Mouse (Mus musculus) left cerebral cortex, adult 9 months (tissue): Measurements from ENCODE around the gene Gm17324.
A peak's percentile ranks its signal among the peaks of the same experiment; 100 is the strongest.
"Not testable (repeated sequence)": the region's sequence is repeated elsewhere in the genome, so short reads cannot be mapped to it uniquely, and the experiment has no call there.

ENCODE experiments used
- DNase-seq, 2 experiments: peaks; one replicate each; pipeline ENCODE4 v3.0.0; 2022; ENCODE audit warnings: low spot score in 2 of 2

Gm17324 gene

DNA sequence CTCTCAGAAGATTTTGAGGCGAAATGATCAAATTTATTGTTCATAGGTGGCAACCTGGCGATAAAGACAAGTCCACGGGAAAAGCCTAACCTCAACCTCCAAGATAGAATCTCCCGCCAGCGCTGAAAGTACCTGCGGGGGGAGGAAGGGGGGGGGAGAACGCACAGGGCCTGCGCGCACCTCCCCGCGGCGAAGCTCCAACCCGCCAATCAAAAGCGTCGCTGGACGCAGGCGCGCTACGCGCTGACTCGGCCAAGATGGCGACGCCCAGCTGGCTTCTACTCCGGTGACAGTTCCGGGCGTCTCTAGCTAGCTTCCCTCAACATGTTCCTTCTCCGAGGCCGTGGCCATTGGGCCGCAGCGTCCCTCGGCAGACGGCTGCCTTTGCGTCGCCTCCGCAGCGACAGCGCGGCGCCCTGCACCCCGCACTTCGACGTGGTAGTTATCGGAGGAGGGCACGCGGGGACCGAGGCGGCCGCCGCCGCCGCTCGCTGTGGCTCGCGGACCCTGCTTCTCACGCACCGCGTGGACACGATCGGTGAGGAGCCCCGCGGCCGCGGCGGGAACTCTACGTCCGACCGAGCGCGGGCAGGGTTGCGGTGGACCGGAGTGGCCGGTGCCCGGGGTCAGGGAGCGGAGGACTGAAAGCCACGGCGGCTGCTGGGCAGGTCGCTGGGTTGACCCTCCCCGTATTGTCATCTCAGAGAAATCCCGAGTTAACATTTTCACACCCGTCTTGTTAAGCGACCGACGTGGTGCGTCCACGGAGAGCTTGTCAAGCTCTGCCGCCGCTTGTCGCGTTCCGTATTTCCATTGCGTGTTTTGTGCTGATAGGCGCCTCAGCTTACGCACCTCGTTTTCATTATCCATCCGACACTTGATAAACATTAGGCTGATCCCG lies at the start of gene Gm17324, which contains the start of gene Mto1:
Gm17324 (minus strand) TSS at position 814 of the 901 bp plus-strand sequence.
Mto1 (plus strand) TSS at position 236 of the 901 bp plus-strand sequence.
- DNase-seq = peak; percentile 44 to 83

DNA sequence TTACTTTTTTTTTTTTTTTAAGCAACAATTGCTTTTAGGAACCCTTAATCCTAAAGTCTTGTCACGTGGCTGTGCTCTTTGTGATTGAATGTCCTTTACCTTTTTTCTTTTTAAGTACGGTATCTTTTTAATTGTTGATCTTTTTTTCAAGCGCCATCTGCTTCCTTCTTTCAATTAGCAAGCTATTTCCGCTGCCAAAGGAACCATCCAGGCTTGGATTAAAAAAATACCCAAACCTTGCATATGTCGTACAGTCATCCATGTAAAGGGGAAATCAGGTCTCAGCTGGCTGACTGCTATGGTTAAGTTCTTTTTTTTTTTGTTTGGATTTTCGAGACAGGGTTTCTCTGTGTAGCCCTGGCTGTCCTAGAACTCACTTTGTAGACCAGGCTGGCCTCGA lies 44.6 kb upstream of the Gm17324 start:
- no peak for DNase-seq

DNA sequence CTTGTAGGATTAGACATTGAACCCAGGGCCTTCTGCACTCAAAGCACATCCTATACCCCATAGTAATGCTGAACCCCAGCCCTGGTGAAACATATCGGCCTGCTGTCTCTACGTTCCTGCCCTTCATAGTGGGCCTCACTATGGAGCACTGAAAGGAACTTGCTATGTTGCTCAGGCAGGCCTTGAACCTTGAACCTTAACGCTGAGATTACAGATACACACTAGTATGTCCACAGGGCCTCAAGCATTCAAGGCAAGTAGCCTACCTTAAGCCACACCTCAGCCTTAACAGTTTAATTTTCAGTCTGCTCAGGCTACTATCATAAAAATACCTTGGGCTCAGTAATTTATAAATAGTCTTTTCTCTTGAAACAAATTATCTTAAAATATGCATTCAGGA lies 43.7 kb upstream of the Gm17324 start:
- no peak for DNase-seq

DNA sequence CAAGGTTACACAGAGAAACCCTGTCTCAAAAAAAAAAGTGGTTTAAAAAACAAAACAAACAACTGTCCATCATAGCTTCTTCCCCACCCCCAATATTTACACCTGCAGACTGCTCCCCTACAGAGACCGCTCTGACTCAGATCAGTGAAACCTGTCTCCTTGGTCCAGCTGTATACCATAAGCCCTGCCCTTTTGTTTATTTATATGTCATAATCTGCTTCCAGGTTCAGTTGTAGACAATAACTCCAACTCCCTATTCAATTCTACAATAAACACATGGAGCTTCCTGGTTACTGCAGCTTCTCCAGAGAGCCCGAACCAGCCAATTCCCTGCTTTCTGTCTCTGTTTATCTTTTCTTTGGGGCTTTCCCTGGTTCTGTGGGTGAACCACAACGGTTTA lies 42.6 kb upstream of the Gm17324 start:
- no peak for DNase-seq

DNA sequence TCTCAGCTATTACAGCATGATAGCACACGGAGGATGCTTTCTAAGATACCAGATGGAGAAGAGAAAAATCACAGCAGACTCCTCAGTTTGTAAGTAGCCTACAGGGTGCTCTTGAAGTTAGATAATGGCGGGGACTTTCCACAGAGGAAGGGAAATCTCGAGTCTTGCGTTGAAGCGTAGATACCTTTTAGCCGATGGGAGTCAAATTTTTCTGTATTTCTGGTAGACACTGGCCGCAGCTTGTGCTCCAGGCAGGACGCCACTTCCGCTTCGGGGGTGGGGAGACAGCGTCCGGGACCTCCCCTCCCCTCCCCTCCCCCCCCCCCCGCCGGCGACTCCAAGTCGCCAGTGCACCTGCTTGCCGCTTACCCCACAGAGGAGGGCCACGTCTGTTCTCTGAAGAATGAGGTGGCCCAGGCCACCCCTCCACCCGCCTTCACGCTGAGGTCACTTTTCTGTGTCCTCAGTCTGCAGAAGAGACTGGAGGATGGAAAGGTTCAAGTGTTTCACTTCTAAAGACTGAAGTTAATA lies 40.4 kb upstream of the Gm17324 start, which contains the start of gene Eef1a1:
Eef1a1 (minus strand) TSS at position 262 of the 531 bp plus-strand sequence.
- peak in 1 of 2 experiments; percentile 28 for DNase-seq

DNA sequence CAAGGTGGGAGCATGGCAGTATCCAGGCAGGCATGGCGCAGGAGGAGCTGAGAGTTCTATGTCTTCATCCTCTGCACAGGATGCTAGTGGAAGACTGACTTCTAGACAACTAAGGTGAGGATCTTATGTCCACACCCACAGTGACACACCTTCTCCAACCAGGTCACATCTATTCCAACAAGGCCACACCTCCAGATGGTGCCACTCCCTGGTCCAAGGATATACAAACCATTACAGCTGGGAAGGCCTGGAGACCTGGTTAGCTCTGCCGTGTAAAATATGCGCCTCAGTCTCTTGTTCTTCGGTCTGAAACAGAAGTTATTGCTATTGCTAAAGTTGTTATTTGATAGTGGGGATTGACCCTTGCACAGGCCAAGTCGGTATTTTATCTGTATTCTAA lies 39.4 kb upstream of the Gm17324 start:
- not testable (repeated sequence) for DNase-seq

DNA sequence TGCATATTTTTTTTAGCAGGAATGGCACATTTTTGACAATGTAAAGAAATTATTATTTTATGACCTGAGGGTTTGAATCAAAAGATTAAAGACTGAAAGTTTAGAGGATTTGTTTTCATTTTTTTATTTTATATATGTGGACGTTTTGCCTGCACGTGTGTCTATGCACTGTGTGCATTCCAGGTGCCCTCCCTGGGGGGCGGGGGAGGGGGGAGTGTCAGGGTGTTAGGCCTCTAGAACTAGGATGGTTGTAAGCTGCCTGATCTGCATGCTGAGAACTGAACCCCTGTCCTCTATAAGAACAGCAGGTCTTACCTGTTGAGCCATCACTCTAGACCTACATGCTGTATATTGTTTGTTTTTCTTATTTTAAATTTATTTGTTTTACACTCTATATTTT lies 36.1 kb upstream of the Gm17324 start:
- DNase-seq = no peak

DNA sequence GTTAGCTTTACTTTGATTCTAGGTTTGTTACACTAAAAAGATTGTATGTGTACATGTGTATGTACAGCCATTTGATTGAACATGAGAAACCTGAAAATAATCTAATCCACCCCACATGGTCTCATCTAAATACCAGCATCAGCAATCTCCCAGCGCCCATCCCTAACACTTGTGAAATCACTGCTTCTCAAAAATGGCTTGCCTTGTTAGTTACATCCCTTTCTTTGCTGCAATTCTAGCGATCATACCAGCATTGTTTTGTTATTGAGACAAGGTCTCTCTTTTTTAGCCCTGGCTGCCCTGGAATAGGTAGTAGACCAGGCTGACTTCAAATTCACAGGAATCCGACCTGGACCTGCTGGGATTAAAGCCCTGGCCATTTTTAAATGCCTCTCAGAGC lies 33.8 kb upstream of the Gm17324 start:
- DNase-seq = no peak

DNA sequence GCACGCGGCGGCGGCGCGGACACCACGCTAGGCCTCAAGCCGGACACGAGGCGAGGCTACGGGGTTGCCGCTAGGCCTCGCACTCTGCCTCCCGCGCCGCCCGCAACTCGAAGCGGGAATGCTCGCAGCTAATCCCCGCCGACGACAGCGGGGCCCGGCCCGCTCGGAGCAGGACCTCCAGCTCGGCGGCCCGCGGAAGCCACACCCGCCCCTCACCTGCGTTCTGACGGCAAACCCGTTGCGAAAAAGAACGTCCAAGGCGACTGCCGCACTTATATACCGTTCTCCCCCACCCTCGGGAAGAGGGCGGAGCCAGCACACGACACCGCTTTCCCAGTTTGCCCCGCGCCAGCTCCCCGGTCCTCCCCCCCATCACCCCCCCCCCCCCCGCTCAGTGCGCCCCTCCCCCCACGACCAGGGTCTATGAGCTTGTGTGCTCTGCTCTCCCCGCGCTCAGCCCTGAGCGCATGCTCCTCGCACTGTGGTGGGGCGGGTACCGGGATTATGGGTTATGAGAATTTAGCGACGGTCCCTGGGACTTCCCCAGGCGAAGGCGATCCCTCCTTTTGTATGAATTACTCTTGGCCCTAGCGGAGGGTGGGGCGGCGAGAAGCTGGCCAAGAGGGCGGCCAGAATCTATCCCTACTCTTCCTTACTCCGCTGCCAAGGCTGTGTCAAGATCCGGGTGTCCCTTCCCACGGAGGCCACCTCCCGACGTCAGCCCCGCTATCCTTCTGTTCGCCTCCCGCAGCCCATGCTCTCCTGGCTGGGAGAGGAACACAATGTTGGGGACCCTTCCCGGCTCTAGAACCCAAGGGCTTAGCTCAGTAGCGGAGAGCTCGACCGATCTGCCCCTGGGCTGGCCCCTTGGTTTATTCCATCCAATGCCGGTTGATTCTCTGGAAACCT lies 33.1 kb upstream of the Gm17324 start:
- DNase-seq = peak; percentile 91 to 96

DNA sequence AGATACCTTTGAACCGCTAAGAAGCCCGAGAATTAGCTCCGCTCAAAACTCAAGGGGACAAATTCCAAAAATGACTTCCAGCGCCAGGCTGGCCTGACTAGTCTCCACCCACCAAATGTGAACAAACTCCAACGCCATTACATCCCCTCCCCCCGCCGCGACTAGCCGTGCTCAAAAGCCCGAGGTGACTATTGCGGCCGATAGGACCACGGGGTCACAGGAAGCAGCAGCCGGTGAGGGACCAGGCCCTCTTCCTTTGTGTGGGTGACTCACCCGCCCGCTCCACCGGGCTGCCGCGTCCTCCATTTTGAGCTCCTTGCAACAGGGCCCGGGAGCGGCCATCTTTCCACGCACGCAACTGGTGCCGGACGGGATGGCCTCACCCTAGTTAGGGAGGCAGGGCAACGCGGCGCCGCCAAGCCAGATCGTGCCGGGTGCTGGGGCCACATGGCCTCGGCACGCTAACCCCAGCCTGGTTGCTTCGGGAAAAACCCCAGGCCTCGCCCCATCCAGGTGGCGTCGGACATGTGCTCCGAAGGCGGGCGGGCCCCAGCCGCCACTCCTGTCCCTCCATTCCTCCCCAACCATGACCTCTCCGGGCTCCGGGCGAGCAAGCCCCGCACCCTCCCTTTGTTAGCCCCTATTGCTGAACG lies 32.2 kb upstream of the Gm17324 start:
- DNase-seq = peak; percentile 52 to 74

DNA sequence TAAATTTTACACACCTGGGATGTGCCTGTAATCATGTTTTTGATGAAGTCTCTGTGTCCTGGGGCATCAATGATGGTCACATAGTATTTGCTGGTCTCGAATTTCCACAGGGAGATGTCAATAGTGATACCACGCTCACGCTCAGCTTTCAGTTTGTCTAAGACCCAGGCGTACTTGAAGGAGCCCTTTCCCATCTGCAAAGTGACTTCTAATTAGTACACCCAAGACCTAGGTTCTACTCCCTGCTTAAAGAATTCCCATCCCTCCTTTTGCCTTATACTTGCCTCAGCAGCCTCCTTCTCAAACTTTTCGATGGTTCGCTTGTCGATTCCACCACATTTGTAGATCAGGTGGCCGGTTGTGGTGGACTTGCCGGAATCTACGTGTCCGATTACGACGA lies 31.6 kb upstream of the Gm17324 start:
- not testable (repeated sequence) for DNase-seq

DNA sequence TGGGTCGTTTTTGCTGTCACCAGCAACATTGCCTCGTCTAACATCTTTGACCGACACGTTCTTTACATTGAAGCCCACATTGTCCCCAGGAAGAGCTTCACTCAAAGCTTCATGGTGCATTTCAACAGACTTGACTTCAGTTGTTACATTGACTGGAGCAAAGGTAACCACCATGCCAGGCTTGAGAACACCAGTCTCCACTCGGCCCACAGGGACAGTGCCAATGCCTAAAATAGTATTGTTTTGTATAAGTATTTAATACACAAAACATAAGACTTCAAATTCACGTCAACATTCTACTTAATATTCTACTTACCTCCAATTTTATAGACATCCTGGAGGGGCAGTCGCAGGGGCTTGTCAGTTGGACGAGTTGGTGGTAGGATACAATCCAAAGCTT lies 30.7 kb upstream of the Gm17324 start:
- DNase-seq = not testable (repeated sequence)

DNA sequence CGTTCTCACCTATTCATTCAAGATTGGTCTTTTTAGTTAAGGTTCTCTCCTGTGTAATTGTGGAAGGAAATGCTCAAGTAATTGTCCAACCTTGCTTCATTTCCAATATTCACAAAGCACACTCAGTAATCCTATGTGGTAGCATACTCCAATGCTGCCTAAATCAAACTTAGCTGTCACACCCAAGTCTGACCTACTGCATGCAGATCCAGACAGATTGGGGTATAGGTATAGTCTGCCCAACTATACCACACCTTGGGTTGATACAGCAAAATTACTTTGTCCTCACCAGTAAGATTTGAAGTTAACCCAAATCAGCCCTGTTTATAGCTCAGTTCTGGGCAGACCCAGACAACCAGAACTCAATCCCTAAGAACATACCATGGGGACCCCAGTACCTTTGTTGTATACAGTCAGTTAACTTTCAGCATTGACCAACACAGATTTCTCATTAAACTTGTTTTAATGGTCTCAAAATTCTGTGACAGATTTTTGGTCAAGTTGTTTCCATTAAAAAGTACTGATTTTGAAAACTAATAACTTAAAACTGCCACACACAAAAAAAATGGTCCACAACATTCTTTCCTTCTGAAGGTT lies 29.5 kb upstream of the Gm17324 start:
- DNase-seq = not testable (repeated sequence)

DNA sequence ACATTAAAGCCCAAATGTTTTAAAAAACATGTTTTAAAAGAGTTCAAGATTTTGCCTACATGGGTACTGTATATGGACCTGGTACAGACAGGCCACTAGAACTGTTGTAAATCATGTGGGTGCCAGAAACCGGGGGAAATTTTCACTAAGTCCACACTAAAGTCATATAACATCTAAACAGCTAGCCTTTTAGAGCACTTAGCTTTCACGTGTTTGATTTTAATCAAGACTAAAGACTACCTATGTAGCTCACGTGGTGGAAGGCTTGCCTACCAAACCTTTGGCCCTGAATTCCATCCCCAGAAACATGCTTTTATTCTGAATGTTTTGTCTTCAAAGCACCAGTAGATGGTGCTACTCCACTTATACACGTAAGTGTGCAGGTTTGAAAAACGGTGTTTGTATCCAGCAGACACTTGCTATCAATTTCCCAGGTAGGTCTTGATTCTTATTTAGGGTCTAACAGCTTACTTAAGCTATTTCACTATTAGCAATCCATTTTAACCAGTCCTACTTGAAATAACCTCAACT lies 28.5 kb upstream of the Gm17324 start:
- DNase-seq = no peak

DNA sequence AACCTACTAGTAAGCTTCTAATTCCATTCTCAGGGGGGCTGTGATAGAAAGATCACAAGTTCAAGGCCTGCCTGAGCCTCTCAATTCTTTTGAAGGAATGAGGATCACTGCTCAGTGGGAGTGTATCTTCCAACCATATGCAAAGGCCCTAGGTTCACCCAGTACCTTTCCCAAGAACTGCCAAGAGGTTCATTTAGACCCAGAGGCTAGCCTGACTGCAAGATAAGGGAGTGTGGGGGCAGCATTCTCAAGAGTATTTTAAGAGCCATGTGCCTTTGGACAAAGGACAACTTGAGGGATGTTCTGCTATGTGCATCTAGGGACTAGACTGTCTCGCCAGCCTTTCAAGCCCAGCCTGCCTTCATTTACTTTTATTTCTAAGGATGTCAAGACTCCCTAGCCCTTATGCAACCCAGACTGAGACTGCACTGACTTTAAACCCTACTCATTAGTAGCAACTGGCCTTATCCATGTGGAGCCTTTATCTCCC lies 28.0 kb upstream of the Gm17324 start:
- no peak for DNase-seq

DNA sequence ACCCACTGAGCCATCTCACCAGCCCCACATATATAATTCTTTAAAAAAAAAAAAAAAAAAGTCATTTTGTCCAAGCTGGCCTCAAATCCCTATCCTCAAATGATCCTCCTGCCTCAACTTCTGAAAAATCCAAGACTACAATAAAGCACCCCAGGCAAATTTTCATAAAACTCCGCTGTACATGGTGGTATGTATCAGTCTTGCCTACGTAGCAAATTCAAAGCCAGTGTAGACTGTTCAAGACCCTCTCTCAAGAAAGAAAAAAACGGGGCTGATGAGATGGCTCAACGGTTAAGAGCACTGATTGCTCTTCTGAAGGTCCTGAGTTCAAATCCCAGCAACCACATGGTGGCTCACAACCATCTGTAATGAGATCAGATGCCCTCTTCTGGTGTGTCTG lies 27.3 kb upstream of the Gm17324 start:
- no peak for DNase-seq

DNA sequence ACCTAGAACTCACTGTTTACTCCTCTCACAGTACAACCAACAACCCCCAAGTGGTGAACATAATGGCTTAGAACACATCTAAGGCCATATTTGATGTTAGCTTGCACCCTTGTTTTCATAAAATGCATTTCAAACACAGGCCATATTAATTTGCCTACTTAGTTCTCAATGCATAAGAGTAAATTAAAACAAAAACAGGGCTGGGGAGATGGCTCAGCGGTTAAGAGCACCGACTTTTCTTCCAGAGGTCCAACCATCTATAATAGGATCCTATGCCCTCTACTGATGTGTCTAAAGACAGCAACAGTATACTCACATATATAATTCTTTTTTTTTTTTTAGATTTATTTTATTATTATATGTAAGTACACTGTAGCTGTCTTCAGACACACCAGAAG lies 26.8 kb upstream of the Gm17324 start:
- DNase-seq = no peak

DNA sequence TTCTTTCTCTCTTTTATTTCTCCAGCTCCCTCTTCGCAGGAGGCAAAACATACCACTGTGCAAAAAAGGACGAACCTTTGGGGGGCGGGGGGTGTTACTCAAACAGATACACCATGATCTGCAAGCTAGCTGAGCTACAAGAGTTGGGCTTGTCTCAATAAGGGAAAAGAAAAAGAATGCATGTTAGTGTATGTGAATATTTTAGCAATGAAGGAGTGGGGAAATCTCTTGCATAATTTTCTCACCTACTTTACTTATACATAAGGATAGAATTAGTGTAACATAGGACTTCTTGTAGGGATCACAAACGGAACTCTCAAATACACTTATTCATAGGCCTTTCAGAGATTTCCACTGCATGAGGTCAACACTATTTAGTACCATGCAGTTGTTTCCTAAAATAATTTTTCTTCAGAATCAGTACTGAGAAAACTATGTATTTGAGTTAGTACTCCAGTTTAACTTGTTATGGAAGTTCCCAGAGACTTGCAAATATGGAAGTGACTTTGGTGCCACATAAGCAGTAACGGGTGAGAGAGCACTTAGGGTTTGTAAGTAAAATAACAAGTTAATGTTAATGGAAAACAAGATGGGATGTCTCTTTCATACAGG lies 26.3 kb upstream of the Gm17324 start:
- DNase-seq = no peak

DNA sequence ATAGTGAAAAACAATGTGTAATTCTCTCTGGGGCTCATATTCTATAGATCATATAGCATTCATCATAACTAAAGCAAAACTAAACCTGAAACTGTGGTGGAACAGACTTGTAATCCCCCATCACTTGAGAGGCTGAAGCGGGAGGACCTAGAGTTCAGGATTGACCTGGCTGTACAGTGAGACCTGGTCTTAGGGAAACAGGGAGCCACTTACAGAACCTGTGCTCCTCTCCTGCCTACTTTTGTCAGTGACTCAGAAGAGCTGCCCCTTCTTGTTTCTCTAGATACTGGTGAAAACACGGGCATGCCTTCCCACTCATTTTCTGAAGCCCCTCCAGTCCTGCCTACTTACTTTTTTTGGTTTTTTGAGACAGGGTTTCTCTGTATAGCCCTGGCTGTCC lies 25.7 kb upstream of the Gm17324 start:
- no peak for DNase-seq

DNA sequence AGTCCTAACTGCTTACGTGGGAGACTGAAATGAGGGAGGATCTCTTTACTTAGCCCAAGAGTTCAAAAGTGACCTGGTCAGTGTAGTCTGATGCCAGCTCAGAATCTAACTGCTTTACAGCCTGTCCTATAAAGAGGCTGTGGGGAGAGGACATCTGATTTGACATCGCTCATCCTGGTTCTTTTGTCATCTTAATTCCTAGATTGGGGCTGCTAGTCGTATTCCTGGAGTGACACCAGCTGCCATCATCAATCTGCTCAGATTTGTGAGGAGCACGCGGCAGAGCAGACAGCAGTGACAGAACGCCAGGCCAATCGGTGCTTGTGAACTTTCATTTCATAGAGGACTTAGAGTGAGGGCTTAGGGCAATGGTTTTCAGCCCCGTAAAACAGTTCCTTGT lies 25.0 kb upstream of the Gm17324 start:
- DNase-seq = no peak
